Mouse (Mus musculus) CD4-positive naive resting alpha-beta T cell, adult 57 days (primary cell): Measurements from ENCODE around the gene Plcg1. TPM values are rescaled to one million over a fixed set of nuclear protein-coding genes. Genes with fewer than 3 reads are reported as not detected.

ENCODE experiments used
- total RNA-seq: library from RNA; stranded (reverse); gene quantifications from one replicate; pipeline ENCODE4 v1.2.4, GENCODE M21; 2023

Gene Plcg1
- 356 TPM for total RNA-seq

GRCm38 (mm10) chr2:160731117-160731838, at the start of gene Plcg1:
Plcg1 (plus strand) TSS chr2:160731300.

Other genes with a start within 250 kb of the Plcg1 start
- gene Top1, start 85.4 kb upstream of the Plcg1 start, total RNA-seq, result 139 TPM
- 16.0 TPM for gene Zhx3, start 141.7 kb downstream of the Plcg1 start, total RNA-seq
- 1.2 TPM for gene Lpin3, start 149.4 kb downstream of the Plcg1 start, total RNA-seq
- not detected for gene Emilin3, start 181.0 kb downstream of the Plcg1 start, total RNA-seq